Comparison of ENCODE assay signal across 8 mouse cellular contexts in genomic region chr16:22547741-22548140, GRCm38 (mm10).
DNase-seq lines count a peak whose midpoint lies in the region; ATAC-seq and TF ChIP-seq lines count a peak whose summit lies in the region.

No protein-coding gene starts in this region.

- 0 out of 2 replicates have a peak overlapping the region, but pooled peaks have one; percentile 65 for H3K9ac ChIP-seq in heart, embryonic 14.5 days (ENCODE audit: low read length)
- peak overlapping the region; percentile 61 for H3K9ac ChIP-seq in intestine, postnatal 0 days (ENCODE audit: low read depth, low read length)
- no peak overlapping the region for H3K9ac ChIP-seq in midbrain, embryonic 16.5 days (ENCODE audit: low read depth, low read length)

- intact Hi-C loops in heart, postnatal 10 days (cut with DNase I), result loop anchor here (1.0 to 2.0 kb wide), 4 partner anchors 20 to 245 kb away; partner anchors contain the start of gene Etv5

- H3K27me3 ChIP-seq in heart, embryonic 14.5 days (ENCODE audit: control insufficient read depth, insufficient read depth, low read length), result no peaks in the 10 kb centered on the region
- H3K27me3 ChIP-seq in forebrain, embryonic 10.5 days (ENCODE audit: poor library complexity, severe bottlenecking), result peaks cover 58% of the 10 kb centered on the region
- no peaks in the 10 kb centered on the region for H3K27me3 ChIP-seq in intestine, postnatal 0 days (replicated peaks; ENCODE audit: control insufficient read depth, insufficient read depth, low read length)
- H3K27me3 ChIP-seq in midbrain, embryonic 16.5 days (ENCODE audit: control insufficient read depth, insufficient read depth, low read depth, low read length), result peaks cover 3% of the 10 kb centered on the region; the same call in 1 of the 2 replicates

- ATAC-seq in heart, embryonic 14.5 days (ENCODE audit: insufficient number of reproducible peaks, insufficient read depth, low FRiP score, low read depth), result no peak
- ATAC-seq in intestine, postnatal 0 days, result peak; percentile 23; the same call in 1 of the 2 replicates
- ATAC-seq in midbrain, embryonic 16.5 days, result no peak

- peak overlapping the region in 1 of 2 experiments; percentile 40; a peak in 2 of 4 replicates for H3K4me3 ChIP-seq in heart, embryonic 14.5 days (ENCODE audit: control insufficient read depth in 1 of 2, insufficient read depth in 1 of 2, low read depth in 1 of 2, low read length in 2 of 2)
- H3K4me3 ChIP-seq in forebrain, embryonic 10.5 days, result peak overlapping the region; percentile 56; the same call in 1 of the 2 replicates
- H3K4me3 ChIP-seq in intestine, postnatal 0 days (ENCODE audit: low read depth, low read length), result peak overlapping the region; percentile 41
- H3K4me3 ChIP-seq in midbrain, embryonic 16.5 days (ENCODE audit: low read depth, low read length), result no peak overlapping the region

- H3K4me1 ChIP-seq in heart, embryonic 14.5 days (ENCODE audit: control insufficient read depth in 2 of 2, insufficient read depth in 2 of 2, low read length in 2 of 2), result peaks cover 34 to 58% of the 10 kb centered on the region in 2 experiments
- H3K4me1 ChIP-seq in forebrain, embryonic 10.5 days, result peaks cover 36% of the 10 kb centered on the region
- H3K4me1 ChIP-seq in intestine, postnatal 0 days (replicated peaks; ENCODE audit: control insufficient read depth, insufficient read depth, low read length), result no peaks in the 10 kb centered on the region
- peaks cover 12% of the 10 kb centered on the region for H3K4me1 ChIP-seq in midbrain, embryonic 16.5 days (ENCODE audit: control insufficient read depth, insufficient read depth, low read length)

- H3K27ac ChIP-seq in heart, embryonic 14.5 days (replicated peaks in 1 of 2; ENCODE audit: control insufficient read depth in 1 of 2, insufficient read depth in 1 of 2, low read depth in 2 of 2, low read length in 2 of 2), result peak overlapping the region; percentile 8 to 77; a peak in 2 of 4 replicates
- H3K27ac ChIP-seq in forebrain, embryonic 10.5 days, result peak overlapping the region; percentile 85; the same call in 1 of the 2 replicates
- no peak overlapping the region; the same call in 1 of the 2 replicates for H3K27ac ChIP-seq in intestine, postnatal 0 days (ENCODE audit: low read depth, low read length)
- no peak overlapping the region for H3K27ac ChIP-seq in midbrain, embryonic 16.5 days (ENCODE audit: low read length)

- H3K9me3 ChIP-seq in heart, embryonic 14.5 days (ENCODE audit: control insufficient read depth, low read length), result no peaks in the 10 kb centered on the region
- no peaks in the 10 kb centered on the region for H3K9me3 ChIP-seq in forebrain, embryonic 10.5 days
- H3K9me3 ChIP-seq in intestine, postnatal 0 days (ENCODE audit: control insufficient read depth), result no peaks in the 10 kb centered on the region
- H3K9me3 ChIP-seq in midbrain, embryonic 16.5 days (replicated peaks; ENCODE audit: control insufficient read depth, low read length, poor library complexity, severe bottlenecking), result no peaks in the 10 kb centered on the region

- TF ChIP-seq CTCF in intestine, postnatal 0 days (IDR thresholded peaks at IDR 0.05; ENCODE audit: low read depth), result no peak

- DNase-seq in heart, postnatal 10 days, result no peak
- DNase-seq in forebrain, embryonic 10.5 days (ENCODE audit: extremely low spot score, low spot score), result no peak
- no peak for DNase-seq in layer of hippocampus, adult 9-11 months
- DNase-seq in left cerebral cortex, adult 9 months (ENCODE audit: low spot score in 2 of 2), result no peak
- DNase-seq in left cerebral cortex, adult 18-20 months (ENCODE audit: low spot score in 2 of 2), result no peak

- peak overlapping the region; percentile 62 for H3K4me2 ChIP-seq in heart, embryonic 14.5 days (ENCODE audit: low read length)
- peak overlapping the region; percentile 83 for H3K4me2 ChIP-seq in intestine, postnatal 0 days (replicated peaks; ENCODE audit: low read depth)
- peak overlapping the region; percentile 69 for H3K4me2 ChIP-seq in midbrain, embryonic 16.5 days (ENCODE audit: low read length)

- 58% methylated on average over 10 of the region's 10 CpGs for WGBS in heart, embryonic 14.5 days
- WGBS in forebrain, embryonic 10.5 days, result 57% methylated on average over 10 of the region's 10 CpGs
- 52% methylated on average over 10 of the region's 10 CpGs for WGBS in intestine, postnatal 0 days
- WGBS in midbrain, embryonic 16.5 days, result 54% methylated on average over 10 of the region's 10 CpGs

- no peaks in the 10 kb centered on the region for H3K36me3 ChIP-seq in heart, embryonic 14.5 days (ENCODE audit: control insufficient read depth, insufficient read depth, low read length)
- H3K36me3 ChIP-seq in forebrain, embryonic 10.5 days (replicated peaks), result no peaks in the 10 kb centered on the region
- H3K36me3 ChIP-seq in intestine, postnatal 0 days (ENCODE audit: control insufficient read depth, insufficient read depth), result no peaks in the 10 kb centered on the region
- H3K36me3 ChIP-seq in midbrain, embryonic 16.5 days (ENCODE audit: control insufficient read depth, insufficient read depth, low read length), result no peaks in the 10 kb centered on the region

Comparison
In these comparisons a context has a peak if more than half of its experiments do, and no peak if none do; other contexts are left out.
1. H3K27ac ChIP-seq: peak in heart, embryonic 14.5 days (2 of 2) and forebrain, embryonic 10.5 days (single experiment); none in intestine, postnatal 0 days (single experiment) and midbrain, embryonic 16.5 days (single experiment).
2. Peak in every context shown above with its lines, with median percentiles within 50 percentile points of each other: H3K4me2 ChIP-seq.